Mouse (Mus musculus) gastrocnemius, postnatal 4 days (tissue): ENCODE data around the gene Slc2a9. TPM values are rescaled to one million over a fixed set of nuclear protein-coding genes. Genes with fewer than 3 reads are reported as not detected.

Experiments used
- DNase-seq, 2 experiments: peaks; one replicate each; pipeline ENCODE4 v3.0.0; 2021 to 2022; ENCODE audit warnings: low spot score in 2 of 2, mixed read lengths in 2 of 2
- long read RNA-seq, 2 experiments: library from polyadenylated mRNA; stranded (forward); transcript quantifications; one replicate each; pipeline ENCODE4 v2.0.0; 2021
- total RNA-seq, 2 experiments: library from RNA; stranded (reverse); gene quantifications; 2 replicates each; pipeline ENCODE4 v1.2.3; 2021

The Slc2a9 gene
- total RNA-seq = 1 to 10 TPM; 1.4 to 2.4 TPM
- long read RNA-seq, experiment 1, partial matches to known transcripts = 0 of 4 reads
- long read RNA-seq, experiment 1, other reads (novel, unspliced or antisense) = 3 of 4 reads
- long read RNA-seq, experiment 2, partial matches to known transcripts = 1 of 5 reads
- long read RNA-seq, experiment 2, other reads (novel, unspliced or antisense) = 4 of 5 reads

GRCm38 (mm10) chr5:38502992-38503391 lies at the start of gene Slc2a9:
Gene Slc2a9 (minus strand): TSS chr5:38503143.
- no peak for DNase-seq

- DNase-seq = no peak
Observed at GRCm38 (mm10) chr5:38552615-38553014, 49.7 kb upstream of the Slc2a9 start.

- DNase-seq = no peak
Observed at GRCm38 (mm10) chr5:38550221-38550768, 47.4 kb upstream of the Slc2a9 start.

- peak in 1 of 2 experiments; percentile 40 for DNase-seq
Observed at GRCm38 (mm10) chr5:38549461-38549909, 46.5 kb upstream of the Slc2a9 start.

GRCm38 (mm10) chr5:38547375-38547774 lies 44.4 kb upstream of the Slc2a9 start:
- DNase-seq = no peak

- DNase-seq = no peak
Observed at GRCm38 (mm10) chr5:38544423-38545415, 41.8 kb upstream of the Slc2a9 start.

GRCm38 (mm10) chr5:38543496-38544217 lies 40.7 kb upstream of the Slc2a9 start:
- no peak for DNase-seq

- no peak for DNase-seq
Observed at GRCm38 (mm10) chr5:38541728-38542127, 38.8 kb upstream of the Slc2a9 start.

- DNase-seq = no peak
Observed at GRCm38 (mm10) chr5:38540898-38541297, 38.0 kb upstream of the Slc2a9 start.

- DNase-seq = no peak
Observed at GRCm38 (mm10) chr5:38538508-38538907, 35.6 kb upstream of the Slc2a9 start.

- DNase-seq = no peak
Observed at GRCm38 (mm10) chr5:38537845-38538244, 34.9 kb upstream of the Slc2a9 start.

- no peak for DNase-seq
Observed at GRCm38 (mm10) chr5:38536822-38537221, 33.9 kb upstream of the Slc2a9 start.

- DNase-seq = no peak
Observed at GRCm38 (mm10) chr5:38532084-38532483, 29.1 kb upstream of the Slc2a9 start.

- no peak for DNase-seq
Observed at GRCm38 (mm10) chr5:38529724-38530428, 26.9 kb upstream of the Slc2a9 start.

- no peak for DNase-seq
Observed at GRCm38 (mm10) chr5:38522977-38523376, 20.0 kb upstream of the Slc2a9 start.

- no peak for DNase-seq
Observed at GRCm38 (mm10) chr5:38520838-38521237, 17.9 kb upstream of the Slc2a9 start.

GRCm38 (mm10) chr5:38516267-38516666 lies 13.3 kb upstream of the Slc2a9 start:
- DNase-seq = no peak

- no peak for DNase-seq
Observed at GRCm38 (mm10) chr5:38512991-38513390, 10.0 kb upstream of the Slc2a9 start.

- no peak for DNase-seq
Observed at GRCm38 (mm10) chr5:38509568-38509967, 6.6 kb upstream of the Slc2a9 start.

- DNase-seq = no peak
Observed at GRCm38 (mm10) chr5:38505435-38505765, 2.5 kb upstream of the Slc2a9 start.
